Mouse (Mus musculus) liver, adult 2 months (tissue): ENCODE measurements around the gene Dpep1.

ENCODE experiments used
- CTCF ChIP-seq: fragments of 200-500 bp; IDR thresholded peaks from 2 replicates; pipeline ENCODE4 v1.5.1; 2011; ENCODE audit warnings: low read depth, low read length, control low read depth
- POLR2A ChIP-seq: fragments of 200-500 bp; IDR thresholded peaks from 2 replicates; pipeline ENCODE4 v1.6.1; 2011; ENCODE audit warnings: low read length, control low read depth; ENCODE audit not compliant: insufficient read depth; ENCODE audit errors: extremely low read depth

GRCm38 (mm10) chr8:123250940-123251339, 64.9 kb downstream of the Dpep1 start:
- TF ChIP-seq CTCF (no peak), POLR2A (no peak)
